Comparison of ENCODE assay signal across 8 mouse cellular contexts in the genomic region with DNA sequence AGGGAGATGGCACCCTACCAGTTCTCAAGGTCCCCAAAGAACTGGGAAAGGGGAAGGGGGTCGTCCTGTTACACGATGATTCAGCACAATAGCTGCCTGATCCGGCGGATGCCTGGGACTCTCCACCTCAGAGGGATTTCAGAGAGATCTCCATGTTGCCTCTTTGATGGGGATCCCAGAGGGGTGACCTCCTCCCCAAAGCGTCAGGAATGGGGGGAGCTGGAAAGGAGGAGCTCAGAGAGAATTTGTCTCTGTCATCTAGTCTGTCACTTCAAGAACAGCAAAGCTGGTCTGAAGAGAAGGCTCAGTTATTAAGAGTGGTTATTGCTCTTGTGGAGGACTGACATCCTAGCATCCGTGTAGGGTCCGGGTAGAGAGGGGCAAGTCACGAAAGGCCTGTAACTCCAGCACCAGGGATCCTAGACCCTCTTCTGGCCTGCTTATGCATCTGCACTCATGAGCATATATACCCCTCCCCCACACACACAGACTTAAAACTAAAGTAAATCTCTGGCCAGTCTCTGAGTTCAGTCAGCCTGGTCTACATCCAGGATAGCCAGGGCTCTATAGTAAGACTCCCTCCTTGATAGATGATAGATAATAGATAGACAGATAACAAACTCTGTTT. TPM values are rescaled to one million over a fixed set of nuclear protein-coding genes. Genes with fewer than 3 reads are reported as not detected.
DNase-seq lines count a peak whose midpoint lies in the region; ATAC-seq and TF ChIP-seq lines count a peak whose summit lies in the region.

No protein-coding gene starts in this region.

- TF ChIP-seq CTCF in heart, adult 2 months (IDR thresholded peaks at IDR 0.05): no peak

- TF ChIP-seq POLR2A in heart, adult 2 months (IDR thresholded peaks at IDR 0.05; ENCODE audit: insufficient read depth, low read depth, low read length): no peak

- H3K79me2 ChIP-seq in heart, adult 2 months (replicated peaks; ENCODE audit: control insufficient read depth, insufficient read depth, low read length): no peaks in the 10 kb centered on the region; the same call in 1 of the 2 replicates

- no peak for DNase-seq in heart, adult 2 months
- DNase-seq in R1 (ENCODE audit: low read depth, low spot score): peak; percentile 54
- no peak for DNase-seq in c-Kit-positive CD71-positive TER-119-positive erythroid progenitor cells, embryonic 14.5 days (ENCODE audit: low spot score)
- no peak for DNase-seq in cerebellum, adult 9-11 months
- DNase-seq in kidney, adult 11 months: no peak

- no peaks in the 10 kb centered on the region for H3K9me3 ChIP-seq in heart, embryonic 14.5 days (ENCODE audit: control insufficient read depth, low read length)
- H3K9me3 ChIP-seq in hindbrain, embryonic 12.5 days (replicated peaks): no peaks in the 10 kb centered on the region
- no peaks in the 10 kb centered on the region for H3K9me3 ChIP-seq in midbrain, embryonic 12.5 days

- peak overlapping the region; percentile 99 for H3K4me2 ChIP-seq in heart, embryonic 14.5 days (ENCODE audit: low read length)
- H3K4me2 ChIP-seq in hindbrain, embryonic 12.5 days (replicated peaks): peak overlapping the region; percentile 79
- peak overlapping the region; percentile 91 for H3K4me2 ChIP-seq in midbrain, embryonic 12.5 days (replicated peaks)

- peaks cover 37 to 54% of the 10 kb centered on the region in 2 experiments for H3K4me1 ChIP-seq in heart, embryonic 14.5 days (ENCODE audit: control insufficient read depth in 2 of 2, insufficient read depth in 2 of 2, low read length in 2 of 2)
- peaks cover 8% of the 10 kb centered on the region for H3K4me1 ChIP-seq in heart, adult 2 months (ENCODE audit: control insufficient read depth, insufficient read depth, low read length)
- peaks cover 42% of the 10 kb centered on the region for H3K4me1 ChIP-seq in hindbrain, embryonic 12.5 days
- peaks cover 44% of the 10 kb centered on the region for H3K4me1 ChIP-seq in midbrain, embryonic 12.5 days

- peaks cover 11% of the 10 kb centered on the region for H3K36me3 ChIP-seq in heart, embryonic 14.5 days (ENCODE audit: control insufficient read depth, insufficient read depth, low read length)
- H3K36me3 ChIP-seq in heart, adult 2 months (ENCODE audit: control insufficient read depth, insufficient read depth, low read length): no peaks in the 10 kb centered on the region
- H3K36me3 ChIP-seq in hindbrain, embryonic 12.5 days: no peaks in the 10 kb centered on the region
- H3K36me3 ChIP-seq in midbrain, embryonic 12.5 days: peaks cover 6% of the 10 kb centered on the region

- intact Hi-C loops in heart, adult 2 months (cut with DNase I): loop anchor here (5.0 kb wide), 1 partner anchor 37 kb away; no protein-coding TSS in a partner anchor

- no peak for ATAC-seq in heart, embryonic 14.5 days (ENCODE audit: insufficient number of reproducible peaks, insufficient read depth, low FRiP score, low read depth)
- no peak for ATAC-seq in hindbrain, embryonic 12.5 days (ENCODE audit: low FRiP score)
- ATAC-seq in midbrain, embryonic 12.5 days (ENCODE audit: low FRiP score, low read depth): no peak; the same call in 1 of the 2 replicates

- TF ChIP-seq EP300 in heart, adult 2 months (IDR thresholded peaks at IDR 0.05; ENCODE audit: insufficient read depth, low read depth, low read length): no peak

- peak overlapping the region; percentile 36 to 78 for H3K27ac ChIP-seq in heart, embryonic 14.5 days (replicated peaks in 1 of 2; ENCODE audit: control insufficient read depth in 1 of 2, insufficient read depth in 1 of 2, low read depth in 2 of 2, low read length in 2 of 2)
- no peak overlapping the region for H3K27ac ChIP-seq in heart, adult 2 months
- H3K27ac ChIP-seq in hindbrain, embryonic 12.5 days: no peak overlapping the region
- H3K27ac ChIP-seq in midbrain, embryonic 12.5 days (replicated peaks): peak overlapping the region; percentile 58

- 7% methylated on average over 8 of the region's 8 CpGs for WGBS in heart, embryonic 14.5 days
- 35% methylated on average over 8 of the region's 8 CpGs for WGBS in heart, adult 2 months
- 17% methylated on average over 8 of the region's 8 CpGs for WGBS in hindbrain, embryonic 12.5 days
- 13% methylated on average over 8 of the region's 8 CpGs for WGBS in midbrain, embryonic 12.5 days

- H3K9ac ChIP-seq in heart, embryonic 14.5 days (ENCODE audit: low read length): peak overlapping the region; percentile 90
- no peak overlapping the region for H3K9ac ChIP-seq in heart, adult 2 months (ENCODE audit: low read depth, low read length)
- H3K9ac ChIP-seq in hindbrain, embryonic 12.5 days: peak overlapping the region; percentile 86; the same call in 1 of the 2 replicates
- no peak overlapping the region for H3K9ac ChIP-seq in midbrain, embryonic 12.5 days (replicated peaks)

- no peaks in the 10 kb centered on the region for H3K27me3 ChIP-seq in heart, embryonic 14.5 days (ENCODE audit: control insufficient read depth, insufficient read depth, low read length)
- no peaks in the 10 kb centered on the region for H3K27me3 ChIP-seq in heart, adult 2 months (ENCODE audit: control insufficient read depth, insufficient read depth, low read length)
- 0 out of 2 replicates have a peak, but pooled peaks cover 3% of the 10 kb centered on the region for H3K27me3 ChIP-seq in hindbrain, embryonic 12.5 days
- peaks cover 10% of the 10 kb centered on the region; the same call in 1 of the 2 replicates for H3K27me3 ChIP-seq in midbrain, embryonic 12.5 days

- H3K4me3 ChIP-seq in heart, embryonic 14.5 days (ENCODE audit: control insufficient read depth in 1 of 2, insufficient read depth in 1 of 2, low read depth in 1 of 2, low read length in 2 of 2): peak overlapping the region; percentile 77 to 80
- no peak overlapping the region; the same call in 1 of the 2 replicates for H3K4me3 ChIP-seq in heart, adult 2 months
- peak overlapping the region; percentile 73 for H3K4me3 ChIP-seq in hindbrain, embryonic 12.5 days
- peak overlapping the region; percentile 80 for H3K4me3 ChIP-seq in midbrain, embryonic 12.5 days

RNA-seq across cellular contexts. Expression of gene Efhd2, which starts 0.9 kb away (rescaled TPM):
- polyA plus RNA-seq in heart, embryonic 14.5 days (2014; fragmentation: Nextera tagmentation; extraction: Ambion mirVana): 33.2 and 43.6 TPM in 2 replicates
- 10 to 100 TPM; 19.4 to 21.2 TPM for total RNA-seq in heart, adult 2 months (2021)
- 28.4 and 33.0 TPM in 2 replicates for polyA plus RNA-seq in heart, adult 2 months (2012; rRNA removed)
- 79.7 and 83.8 TPM in 2 replicates for polyA plus RNA-seq in hindbrain, embryonic 12.5 days (2016; fragmentation: Nextera tagmentation; extraction: Ambion mirVana)
- polyA plus RNA-seq in midbrain, embryonic 12.5 days (2016; fragmentation: Nextera tagmentation; extraction: Ambion mirVana): 96.8 and 112 TPM in 2 replicates

RNA-seq across cellular contexts. Expression of gene Ctrc, which starts 29.4 kb away (rescaled TPM):
- polyA plus RNA-seq in heart, embryonic 14.5 days (2014; fragmentation: Nextera tagmentation; extraction: Ambion mirVana): not detected in 2 replicates
- not detected for total RNA-seq in heart, adult 2 months (2021)
- not detected in 2 replicates for polyA plus RNA-seq in heart, adult 2 months (2012; rRNA removed)
- polyA plus RNA-seq in hindbrain, embryonic 12.5 days (2016; fragmentation: Nextera tagmentation; extraction: Ambion mirVana): not detected in 2 replicates
- polyA plus RNA-seq in midbrain, embryonic 12.5 days (2016; fragmentation: Nextera tagmentation; extraction: Ambion mirVana): not detected in 2 replicates

RNA-seq across cellular contexts. Expression of gene Cela2a, which starts 49.6 kb away (rescaled TPM):
- polyA plus RNA-seq in heart, embryonic 14.5 days (2014; fragmentation: Nextera tagmentation; extraction: Ambion mirVana): not detected in 2 replicates
- total RNA-seq in heart, adult 2 months (2021): not detected
- polyA plus RNA-seq in heart, adult 2 months (2012; rRNA removed): 0.26 and 0.62 TPM in 2 replicates
- polyA plus RNA-seq in hindbrain, embryonic 12.5 days (2016; fragmentation: Nextera tagmentation; extraction: Ambion mirVana): not detected in 2 replicates
- not detected in 2 replicates for polyA plus RNA-seq in midbrain, embryonic 12.5 days (2016; fragmentation: Nextera tagmentation; extraction: Ambion mirVana)

Comparison
In these comparisons a context has a peak if more than half of its experiments do, and no peak if none do; other contexts are left out.
1. H3K27ac ChIP-seq: peak in heart, embryonic 14.5 days (2 of 2) and midbrain, embryonic 12.5 days (single experiment); none in heart, adult 2 months (single experiment) and hindbrain, embryonic 12.5 days (single experiment).
2. H3K9ac ChIP-seq: peak in heart, embryonic 14.5 days (single experiment) and hindbrain, embryonic 12.5 days (single experiment); none in heart, adult 2 months (single experiment) and midbrain, embryonic 12.5 days (single experiment).
3. Peak in every context shown above with its lines, with median percentiles within 50 percentile points of each other: H3K4me2 ChIP-seq.